Mouse (Mus musculus) limb, embryonic 13.5 days (tissue): ENCODE data around the gene Rundc3a. TPM values are rescaled to one million over a fixed set of nuclear protein-coding genes. Genes with fewer than 3 reads are reported as not detected.
A peak's percentile ranks its signal among the peaks of the same experiment; 100 is the strongest.

Experiments
- ATAC-seq: fragments of 200-750 bp; cut with Nextera tagmentation; 2 replicates; pipeline ENCODE4 v1.8.0; 2017; ENCODE audit warnings: low read depth, moderate number of reproducible peaks, moderate TSS enrichment; ENCODE audit not compliant: low FRiP score
- H3K27ac ChIP-seq: fragments of 300-500 bp; sonication (generic); 2 replicates; pipeline ENCODE4 v1.5.1; 2015; ENCODE audit warnings: inconsistent platforms, mild to moderate bottlenecking, moderate library complexity
- H3K27me3 ChIP-seq: fragments of 300-500 bp; sonication (generic); 2 replicates; pipeline ENCODE4 v1.6.1; 2015; ENCODE audit warnings: mild to moderate bottlenecking, inconsistent platforms
- H3K36me3 ChIP-seq: fragments of 300-500 bp; sonication (generic); 2 replicates; pipeline ENCODE4 v1.6.1; 2015; ENCODE audit warnings: inconsistent platforms, mild to moderate bottlenecking, moderate library complexity
- H3K4me1 ChIP-seq: fragments of 300-500 bp; sonication (generic); 2 replicates; pipeline ENCODE4 v1.6.1; 2015; ENCODE audit warnings: inconsistent platforms
- H3K4me2 ChIP-seq: fragments of 300-500 bp; sonication (generic); replicated peaks from 2 replicates; pipeline ENCODE4 v1.6.1; 2015; ENCODE audit warnings: inconsistent platforms, mild to moderate bottlenecking, moderate library complexity
- H3K4me3 ChIP-seq: fragments of 300-500 bp; sonication (generic); 2 replicates; pipeline ENCODE4 v1.5.1; 2015; ENCODE audit warnings: moderate library complexity, mild to moderate bottlenecking, inconsistent platforms
- H3K9ac ChIP-seq: fragments of 300-500 bp; sonication (generic); 2 replicates; pipeline ENCODE4 v1.6.1; 2015; ENCODE audit warnings: mild to moderate bottlenecking, inconsistent platforms
- H3K9me3 ChIP-seq: fragments of 300-500 bp; sonication (generic); 2 replicates; pipeline ENCODE4 v1.6.1; 2016; ENCODE audit warnings: inconsistent platforms
- WGBS: fragments of 180-500 bp; shearing (Covaris S2); methylation state at CpG from one replicate; pipeline ENCODE4 v1.1.7; 2015; 5-methylcytosine and 5-hydroxymethylcytosine counted together
- polyA plus RNA-seq: library from polyadenylated mRNA; unstranded; fragments of >200 nt; fragmentation: Nextera tagmentation; extraction: Ambion mirVana; gene quantifications from 2 replicates; pipeline ENCODE4 v1.2.1, GENCODE M21; 2015

Rundc3a gene
- polyA plus RNA-seq, 1 experiment from 2014 or later = 1.3 TPM

GRCm38 (mm10) chr11:102396671-102397141 is 3.5 kb downstream of the Rundc3a start:
- peaks cover 85% of the 10 kb centered on the region for H3K27me3 ChIP-seq
- peaks cover 26% of the 10 kb centered on the region for H3K4me1 ChIP-seq
- H3K36me3 ChIP-seq = 0 out of 2 replicates have a peak, but pooled peaks cover under 1% of the 10 kb centered on the region
- WGBS = 78% methylated on average over 7 of the region's 7 CpGs
- no peak overlapping the region for H3K9ac ChIP-seq
- no peak for ATAC-seq
- no peak overlapping the region for H3K4me3 ChIP-seq
- H3K27ac ChIP-seq = no peak overlapping the region
- no peak overlapping the region for H3K4me2 ChIP-seq
- H3K9me3 ChIP-seq = no peaks in the 10 kb centered on the region

GRCm38 (mm10) chr11:102398007-102398825 is 5.0 kb downstream of the Rundc3a start:
- Histone ChIP-seq H3K9me3 (no peaks in the 10 kb centered on the region), H3K9ac (no peak overlapping the region), H3K4me2 (no peak overlapping the region), H3K4me1 (peaks cover 19% of the 10 kb centered on the region), H3K27ac (no peak overlapping the region), H3K27me3 (peaks cover 91% of the 10 kb centered on the region), H3K36me3 (peaks cover 15% of the 10 kb centered on the region), H3K4me3 (no peak overlapping the region)
- WGBS = 75% methylated on average over 20 of the region's 20 CpGs
- no peak for ATAC-seq

- Histone ChIP-seq H3K4me2 (peak overlapping the region; percentile 66), H3K4me1 (peaks cover 11% of the 10 kb centered on the region), H3K4me3 (peak overlapping the region; percentile 38), H3K27ac (no peak overlapping the region), H3K36me3 (peaks cover 24% of the 10 kb centered on the region), H3K27me3 (peaks cover 89% of the 10 kb centered on the region), H3K9me3 (no peaks in the 10 kb centered on the region), H3K9ac (no peak overlapping the region)
- 15% methylated on average over 15 of the region's 15 CpGs for WGBS
- no peak for ATAC-seq
Observed at GRCm38 (mm10) chr11:102399107-102399506, 5.9 kb downstream of the Rundc3a start.

GRCm38 (mm10) chr11:102399610-102400072 is 6.4 kb downstream of the Rundc3a start:
- Histone ChIP-seq H3K27me3 (peaks cover 84% of the 10 kb centered on the region), H3K27ac (no peak overlapping the region), H3K4me1 (peaks cover 10% of the 10 kb centered on the region), H3K9ac (peak overlapping the region; percentile 57), H3K4me2 (peak overlapping the region; percentile 66), H3K4me3 (peak overlapping the region; percentile 38), H3K9me3 (no peaks in the 10 kb centered on the region), H3K36me3 (peaks cover 30% of the 10 kb centered on the region)
- no peak for ATAC-seq
- WGBS = 2% methylated on average over 34 of the region's 34 CpGs

GRCm38 (mm10) chr11:102400513-102401084 is 7.4 kb downstream of the Rundc3a start:
- H3K9ac ChIP-seq = no peak overlapping the region
- no peak for ATAC-seq

GRCm38 (mm10) chr11:102401898-102402500 is 8.8 kb downstream of the Rundc3a start:
- 60% methylated on average over 12 of the region's 12 CpGs for WGBS
- ATAC-seq = no peak
- no peak overlapping the region for H3K4me2 ChIP-seq
- H3K4me3 ChIP-seq = no peak overlapping the region
- peaks cover 29% of the 10 kb centered on the region for H3K4me1 ChIP-seq
- H3K36me3 ChIP-seq = peaks cover 33% of the 10 kb centered on the region
- no peak overlapping the region for H3K9ac ChIP-seq
- no peak overlapping the region for H3K27ac ChIP-seq
- H3K27me3 ChIP-seq = peaks cover 60% of the 10 kb centered on the region
- no peaks in the 10 kb centered on the region for H3K9me3 ChIP-seq

More at GRCm38 (mm10) chr11:102400513-102401084, 7.4 kb downstream of the Rundc3a start:
- peaks cover 74% of the 10 kb centered on the region for H3K27me3 ChIP-seq
- peaks cover 33% of the 10 kb centered on the region for H3K36me3 ChIP-seq
- H3K4me1 ChIP-seq = peaks cover 17% of the 10 kb centered on the region
- no peak overlapping the region for H3K4me3 ChIP-seq
- H3K4me2 ChIP-seq = no peak overlapping the region
- WGBS = 22% methylated on average over 12 of the region's 12 CpGs
- no peaks in the 10 kb centered on the region for H3K9me3 ChIP-seq
- no peak overlapping the region for H3K27ac ChIP-seq

GRCm38 (mm10) chr11:102403657-102404056 is 10.5 kb downstream of the Rundc3a start:
- no peak for ATAC-seq
- H3K27me3 ChIP-seq = peaks cover 44% of the 10 kb centered on the region
- no peak overlapping the region for H3K9ac ChIP-seq
- no peaks in the 10 kb centered on the region for H3K9me3 ChIP-seq
- WGBS = 93% methylated on average over 11 of the region's 11 CpGs
- peaks cover 29% of the 10 kb centered on the region for H3K4me1 ChIP-seq
- H3K27ac ChIP-seq = no peak overlapping the region
- H3K4me3 ChIP-seq = no peak overlapping the region
- H3K4me2 ChIP-seq = no peak overlapping the region
- H3K36me3 ChIP-seq = peaks cover 33% of the 10 kb centered on the region

GRCm38 (mm10) chr11:102404161-102405010 is 11.2 kb downstream of the Rundc3a start:
- no peak overlapping the region for H3K4me3 ChIP-seq
- H3K4me2 ChIP-seq = no peak overlapping the region
- no peaks in the 10 kb centered on the region for H3K9me3 ChIP-seq
- 87% methylated on average over 18 of the region's 18 CpGs for WGBS
- ATAC-seq = no peak
- peaks cover 36% of the 10 kb centered on the region for H3K27me3 ChIP-seq
- H3K9ac ChIP-seq = no peak overlapping the region
- peaks cover 28% of the 10 kb centered on the region for H3K4me1 ChIP-seq
- H3K27ac ChIP-seq = no peak overlapping the region
- peaks cover 33% of the 10 kb centered on the region for H3K36me3 ChIP-seq

GRCm38 (mm10) chr11:102405544-102406285 is 12.5 kb downstream of the Rundc3a start:
- Histone ChIP-seq H3K27ac (no peak overlapping the region), H3K9ac (peak overlapping the region; percentile 86; the same call in 1 of the 2 replicates), H3K36me3 (peaks cover 33% of the 10 kb centered on the region), H3K4me1 (peaks cover 19% of the 10 kb centered on the region), H3K4me3 (peak overlapping the region; percentile 81), H3K4me2 (peak overlapping the region; percentile 95), H3K9me3 (no peaks in the 10 kb centered on the region), H3K27me3 (peaks cover 23% of the 10 kb centered on the region)
- WGBS = 80% methylated on average over 11 of the region's 11 CpGs
- ATAC-seq = no peak

- ATAC-seq = no peak
- Histone ChIP-seq H3K4me1 (peaks cover 19% of the 10 kb centered on the region), H3K9ac (peak overlapping the region; percentile 86), H3K4me2 (peak overlapping the region; percentile 95), H3K27me3 (peaks cover 16% of the 10 kb centered on the region), H3K27ac (peak overlapping the region; percentile 90), H3K4me3 (peak overlapping the region; percentile 81), H3K9me3 (no peaks in the 10 kb centered on the region), H3K36me3 (peaks cover 33% of the 10 kb centered on the region)
- 4% methylated on average over 3 of the region's 3 CpGs for WGBS
Observed at GRCm38 (mm10) chr11:102406401-102406800, 13.2 kb downstream of the Rundc3a start.
